Mouse (Mus musculus) layer of hippocampus, adult 11-12 months (tissue): ENCODE measurements around the gene Spata13.

ENCODE experiments used
- DNase-seq: peaks from one replicate; pipeline ENCODE4 v3.0.0; 2022; ENCODE audit warnings: low spot score

Gene Spata13

GRCm38 (mm10) chr14:60633961-60634864 is at the start of gene Spata13:
TSS of gene Spata13 (plus strand) at chr14:60634001.
- peak; percentile 61 for DNase-seq

DNA sequence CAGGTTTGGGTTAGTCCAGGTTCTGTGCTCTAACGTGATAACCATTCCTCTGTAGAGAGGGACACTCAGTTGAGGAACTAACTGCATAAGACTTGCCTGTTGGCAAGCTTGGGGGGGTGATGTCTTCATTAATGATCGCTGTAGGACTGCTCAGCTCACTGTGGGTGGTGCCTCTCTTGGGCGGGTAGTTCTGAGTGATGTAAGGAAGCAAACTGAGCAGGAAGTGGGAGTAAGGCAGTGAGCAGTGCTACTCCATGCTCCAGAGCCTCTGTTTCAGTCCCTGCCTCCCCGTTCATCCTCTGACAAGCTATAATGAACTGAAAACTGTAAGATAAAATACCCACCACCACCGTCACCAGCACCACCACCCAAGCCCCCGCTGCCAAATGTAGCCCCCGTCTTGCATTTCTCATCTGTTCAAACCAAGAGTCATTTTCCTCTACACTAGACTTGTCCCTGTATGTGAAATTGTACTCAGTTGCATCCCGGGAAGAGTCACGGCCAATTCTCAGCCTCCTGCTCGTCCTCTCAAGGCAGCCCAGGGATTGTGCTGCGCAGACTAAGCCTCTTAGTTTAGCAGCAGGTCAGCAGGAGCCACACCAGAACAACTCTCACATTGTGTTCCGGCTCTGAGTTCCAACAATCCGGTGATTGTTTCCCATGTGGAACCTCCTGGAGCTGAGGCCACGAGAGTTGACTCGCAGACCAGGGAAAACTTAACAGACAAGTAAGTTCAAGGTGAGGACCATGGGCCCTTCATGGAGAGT is 46.9 kb upstream of the Spata13 start:
- peak; percentile 10 for DNase-seq

GRCm38 (mm10) chr14:60589001-60589400 is 44.8 kb upstream of the Spata13 start:
- DNase-seq: no peak

- DNase-seq: no peak
Measured at GRCm38 (mm10) chr14:60592339-60592738, 41.5 kb upstream of the Spata13 start.

DNA sequence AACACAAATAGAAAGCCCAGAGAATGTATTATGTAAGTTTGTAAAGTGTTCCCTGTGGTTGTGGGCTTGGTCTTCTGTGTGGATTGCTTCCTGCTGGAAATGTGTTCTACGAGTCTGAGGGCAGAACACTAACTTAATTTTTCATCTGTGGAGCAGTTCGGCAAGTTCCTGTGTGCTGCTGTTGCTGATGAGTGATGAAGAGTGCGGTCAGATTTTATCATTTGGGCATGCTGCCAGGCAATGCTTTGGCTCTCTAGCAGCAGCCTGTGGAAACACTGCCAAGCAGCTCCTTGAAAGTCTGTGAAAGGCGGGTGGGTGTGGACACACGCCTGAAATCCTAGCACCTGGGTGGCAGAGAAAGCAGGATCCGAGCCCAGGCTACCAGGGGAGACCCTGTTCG is 41.0 kb upstream of the Spata13 start:
- peak; percentile 28 for DNase-seq

DNA sequence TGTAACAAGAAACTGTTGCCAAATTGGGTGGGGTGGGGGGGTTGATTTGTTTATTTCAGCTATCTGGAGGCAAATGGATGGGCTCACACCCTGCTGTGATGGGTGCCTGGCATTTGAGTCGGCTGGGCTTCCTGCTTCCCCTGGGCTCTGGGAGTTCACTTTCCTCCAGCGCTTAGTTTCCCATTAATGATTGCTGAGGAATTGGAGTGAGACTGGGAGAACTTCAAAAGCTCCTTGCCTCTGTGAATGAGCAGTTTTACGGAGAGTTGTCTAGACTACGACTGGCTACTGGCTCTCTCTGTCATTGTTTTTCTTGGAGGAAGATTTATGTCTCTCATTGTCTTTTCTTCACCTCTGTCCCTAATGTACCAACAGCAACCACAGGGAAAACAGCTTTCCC is 36.2 kb upstream of the Spata13 start:
- no peak for DNase-seq

DNA sequence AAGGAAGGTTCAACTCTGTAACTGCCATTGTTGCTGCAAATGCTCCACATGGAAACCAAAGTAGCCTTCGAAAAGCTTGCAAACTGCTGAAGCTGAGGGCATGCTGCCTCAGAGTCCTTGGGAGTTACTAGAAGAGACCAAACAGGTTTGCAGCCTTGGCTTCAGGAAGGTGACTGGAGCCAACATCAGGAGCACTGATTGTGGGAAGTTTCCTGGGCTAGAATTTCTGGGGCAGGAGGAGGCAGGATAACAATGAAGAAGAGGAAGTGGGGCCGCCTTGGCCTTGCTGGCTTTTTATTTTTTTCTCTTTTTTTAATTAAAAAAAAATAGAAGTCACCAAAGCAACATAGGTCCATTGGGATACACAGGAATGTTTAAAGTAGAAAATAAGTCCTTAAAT is 34.8 kb upstream of the Spata13 start:
- DNase-seq: no peak

DNA sequence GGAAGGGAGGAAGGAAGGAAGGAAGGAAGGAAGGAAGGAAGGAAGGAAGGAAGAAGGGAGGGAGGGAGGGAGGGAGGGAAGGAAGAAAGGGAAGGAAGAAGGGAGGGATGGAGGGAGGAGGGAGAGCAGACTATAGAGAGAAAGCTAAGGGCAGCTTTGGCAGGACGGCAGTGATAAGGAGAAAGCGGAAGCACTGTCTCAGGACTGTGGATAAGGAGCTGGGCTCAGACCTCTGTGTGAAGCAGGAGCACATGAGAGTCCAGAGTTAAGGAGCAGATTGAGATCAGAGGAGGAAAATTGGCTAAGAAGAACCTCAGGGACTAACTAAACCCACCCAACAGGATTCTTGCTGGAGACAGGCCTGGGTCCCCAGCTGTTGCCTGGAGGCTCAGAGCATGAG is 28.2 kb upstream of the Spata13 start:
- DNase-seq: no peak

DNA sequence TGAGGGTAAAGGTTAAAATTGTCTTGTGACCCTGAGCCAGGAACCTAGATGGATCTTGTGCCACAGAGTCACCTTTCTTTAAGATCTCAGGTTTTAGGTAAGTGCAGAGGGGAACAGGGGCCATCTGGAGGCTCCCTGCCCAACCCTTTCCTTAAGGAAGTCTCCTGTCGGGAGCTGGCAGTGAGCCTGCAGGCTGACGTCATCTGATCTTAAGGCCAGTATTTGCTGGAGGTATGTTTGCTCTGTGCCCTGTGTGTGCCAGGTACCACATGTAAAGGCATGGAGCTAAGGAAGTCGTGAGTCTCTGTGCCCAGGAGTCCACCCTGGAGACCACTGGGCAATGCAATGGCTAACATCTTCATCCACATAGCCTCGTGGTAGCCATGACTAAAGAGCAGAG is 27.6 kb upstream of the Spata13 start:
- DNase-seq: no peak

- DNase-seq: no peak
Measured at GRCm38 (mm10) chr14:60607743-60608142, 26.1 kb upstream of the Spata13 start.

GRCm38 (mm10) chr14:60609160-60609559 is 24.6 kb upstream of the Spata13 start:
- DNase-seq: no peak

DNA sequence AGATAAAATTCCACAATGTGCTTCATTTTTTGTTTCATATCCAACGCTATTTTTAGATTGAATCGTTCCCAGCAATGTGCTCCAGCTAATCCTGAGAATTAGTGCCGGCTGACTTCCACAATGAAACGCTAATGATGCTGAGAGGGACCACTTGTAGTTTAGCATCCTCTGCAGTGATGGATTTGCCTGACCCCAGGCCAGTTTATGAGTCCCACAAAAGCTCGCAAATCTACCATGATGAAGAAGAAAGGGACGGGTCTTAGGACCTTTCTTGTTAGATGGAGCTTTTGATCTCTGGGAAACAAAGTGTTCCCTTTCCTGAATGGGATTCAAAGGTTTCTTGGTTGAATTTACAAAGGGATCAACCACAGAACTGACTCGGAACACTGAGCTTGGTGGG is 21.1 kb upstream of the Spata13 start:
- DNase-seq: no peak

DNA sequence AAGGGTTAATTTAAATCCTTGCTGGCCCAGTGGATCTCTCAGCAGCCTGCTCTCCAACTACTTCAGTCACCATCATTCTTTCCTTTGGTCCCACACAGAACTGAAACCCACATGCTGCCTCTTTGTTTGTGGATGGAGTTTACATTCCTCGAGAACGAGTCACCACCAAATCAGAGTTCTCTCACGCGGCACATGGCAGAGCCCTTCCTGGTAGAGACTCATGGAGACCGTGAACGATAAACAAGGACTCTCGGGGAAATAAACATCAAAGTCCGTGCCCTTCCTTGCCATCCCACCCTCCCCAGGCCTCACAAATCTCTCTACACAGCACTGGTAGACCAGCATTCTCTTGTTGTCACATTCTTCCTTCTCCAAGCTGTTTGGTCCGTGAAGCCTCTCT is 12.7 kb upstream of the Spata13 start:
- no peak for DNase-seq

- DNase-seq: no peak
Measured at GRCm38 (mm10) chr14:60625486-60625885, 8.3 kb upstream of the Spata13 start.

DNA sequence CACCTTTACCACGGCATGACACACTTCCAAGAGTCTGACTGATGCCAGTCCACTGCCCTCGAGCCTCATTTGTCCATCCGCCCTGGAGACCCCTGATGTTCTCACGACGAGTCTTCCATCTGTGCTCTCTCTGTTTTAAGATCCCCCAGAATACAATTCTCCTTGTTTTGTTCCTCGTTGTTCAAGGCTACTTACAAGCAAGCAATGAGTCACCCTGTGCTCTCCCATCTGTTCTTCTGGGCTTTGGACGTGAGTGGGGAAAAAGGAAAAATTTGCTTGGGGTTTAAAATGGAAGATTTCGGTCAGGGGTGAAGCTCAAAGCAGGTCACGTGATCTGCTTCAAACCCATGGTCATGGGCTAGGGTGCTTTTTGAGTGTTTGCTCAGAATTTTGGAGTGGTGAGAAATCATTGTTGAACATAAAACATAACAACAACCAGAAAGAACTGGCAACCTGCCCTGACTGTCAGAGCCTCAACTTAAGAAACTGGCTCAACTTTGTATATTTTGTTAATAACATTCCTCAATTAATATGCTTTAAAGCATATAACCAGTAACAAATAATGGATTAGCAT is 3.8 kb upstream of the Spata13 start:
- no peak for DNase-seq

- no peak for DNase-seq
Measured at GRCm38 (mm10) chr14:60630981-60631380, 2.8 kb upstream of the Spata13 start.

DNA sequence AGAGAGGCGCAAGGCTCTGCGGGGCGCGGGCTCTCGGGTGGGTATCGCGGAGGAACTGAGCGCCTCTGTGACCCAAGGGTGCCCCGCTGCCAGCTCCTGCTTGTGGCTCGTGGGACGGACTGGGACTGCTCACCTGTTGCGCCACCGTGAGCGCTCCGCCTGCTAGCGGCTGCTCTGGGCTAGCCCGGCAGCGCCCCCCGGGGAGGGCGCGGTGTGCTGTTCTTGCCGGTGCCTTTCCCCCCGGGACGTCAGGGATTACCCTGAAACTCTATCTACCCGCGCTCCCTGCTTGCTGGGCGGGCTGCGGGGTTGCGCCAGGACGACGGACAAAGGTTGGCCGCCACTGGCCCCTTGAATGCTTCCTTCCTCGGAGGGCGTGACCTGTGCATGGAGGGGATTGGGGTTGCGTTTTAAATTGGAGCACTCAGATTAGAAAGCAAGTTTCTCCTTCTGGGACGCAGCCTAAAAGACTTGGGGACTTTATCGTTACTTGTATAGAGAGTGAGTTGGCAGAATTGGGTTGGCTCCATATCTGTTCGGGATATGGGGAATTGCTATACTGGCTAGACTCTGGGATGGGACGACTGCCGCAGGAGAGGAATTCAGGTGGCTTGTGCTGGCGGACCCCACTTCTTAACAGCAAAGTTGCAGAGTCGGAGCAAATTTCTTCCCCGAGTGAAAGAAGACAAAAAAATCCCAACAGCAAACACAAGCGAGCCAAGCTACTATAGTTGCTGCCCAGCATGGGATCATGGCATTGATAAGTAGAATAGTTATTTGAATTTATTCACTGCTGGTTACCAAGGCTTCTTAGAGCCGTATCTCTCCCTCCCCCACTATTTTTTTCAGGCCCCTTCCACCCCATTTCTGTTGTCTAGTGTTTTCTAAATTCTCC is 1.3 kb downstream of the Spata13 start:
- DNase-seq: no peak

GRCm38 (mm10) chr14:60635911-60636607 is 2.3 kb downstream of the Spata13 start:
- DNase-seq: no peak

- no peak for DNase-seq
Measured at GRCm38 (mm10) chr14:60636608-60636980, 2.8 kb downstream of the Spata13 start.

GRCm38 (mm10) chr14:60636996-60637395 is 3.2 kb downstream of the Spata13 start:
- no peak for DNase-seq

DNA sequence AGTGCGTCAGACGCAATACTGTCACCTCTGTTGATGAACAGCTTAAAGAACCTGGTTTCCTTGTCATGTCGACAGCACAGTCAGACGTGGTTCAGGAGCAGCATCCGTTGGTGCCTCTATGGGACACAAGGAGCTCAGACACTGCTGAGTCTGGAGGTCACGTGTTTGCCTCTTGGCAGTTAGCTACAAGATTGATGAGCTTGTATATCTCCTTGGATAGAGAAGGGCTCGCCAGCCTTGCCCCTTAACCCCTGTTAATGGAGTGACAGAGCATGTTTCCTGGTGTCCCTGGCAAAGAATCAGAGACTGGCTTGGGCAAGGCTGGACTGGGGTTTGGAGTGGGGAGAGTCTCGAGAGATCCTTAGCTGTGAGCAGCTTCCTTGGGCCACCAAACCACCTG is 4.4 kb downstream of the Spata13 start:
- no peak for DNase-seq
